Mouse (Mus musculus) c-Kit-positive CD71-positive TER-119-negative erythroid progenitor cells, embryonic 14.5 days (primary cell): ENCODE results near the gene Cdk15.
A peak's percentile ranks its signal among the peaks of the same experiment; 100 is the strongest.

ENCODE experiments used
- DNase-seq: peaks from one replicate; pipeline ENCODE4 v3.0.0-alpha.2; 2013; ENCODE audit warnings: low read depth

Cdk15 gene

GRCm38 (mm10) chr1:59256751-59257231 lies at the start of gene Cdk15:
Cdk15 (plus strand) TSS chr1:59256906.
- no peak for DNase-seq

GRCm38 (mm10) chr1:59208331-59208730 lies 48.4 kb upstream of the Cdk15 start:
- no peak for DNase-seq

DNA sequence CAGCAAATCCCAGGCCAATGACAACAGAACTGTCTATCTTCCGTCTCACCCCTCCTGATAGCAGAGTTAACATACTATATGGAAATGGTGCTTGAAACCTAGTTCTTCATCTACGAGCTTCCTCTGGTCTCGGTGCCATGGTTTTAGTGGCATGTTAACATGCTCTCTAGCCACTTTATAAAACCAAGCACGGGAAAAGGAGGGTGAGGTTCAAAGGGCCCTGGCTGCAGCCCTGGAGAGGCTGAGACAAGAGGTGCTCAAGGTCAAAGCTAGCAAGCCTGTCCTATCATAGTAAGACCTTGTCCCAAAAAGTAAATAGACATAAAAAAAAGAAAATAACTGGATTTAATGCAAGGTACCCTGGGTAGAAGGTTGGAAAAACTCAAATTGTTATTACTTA lies 45.1 kb upstream of the Cdk15 start:
- no peak for DNase-seq

DNA sequence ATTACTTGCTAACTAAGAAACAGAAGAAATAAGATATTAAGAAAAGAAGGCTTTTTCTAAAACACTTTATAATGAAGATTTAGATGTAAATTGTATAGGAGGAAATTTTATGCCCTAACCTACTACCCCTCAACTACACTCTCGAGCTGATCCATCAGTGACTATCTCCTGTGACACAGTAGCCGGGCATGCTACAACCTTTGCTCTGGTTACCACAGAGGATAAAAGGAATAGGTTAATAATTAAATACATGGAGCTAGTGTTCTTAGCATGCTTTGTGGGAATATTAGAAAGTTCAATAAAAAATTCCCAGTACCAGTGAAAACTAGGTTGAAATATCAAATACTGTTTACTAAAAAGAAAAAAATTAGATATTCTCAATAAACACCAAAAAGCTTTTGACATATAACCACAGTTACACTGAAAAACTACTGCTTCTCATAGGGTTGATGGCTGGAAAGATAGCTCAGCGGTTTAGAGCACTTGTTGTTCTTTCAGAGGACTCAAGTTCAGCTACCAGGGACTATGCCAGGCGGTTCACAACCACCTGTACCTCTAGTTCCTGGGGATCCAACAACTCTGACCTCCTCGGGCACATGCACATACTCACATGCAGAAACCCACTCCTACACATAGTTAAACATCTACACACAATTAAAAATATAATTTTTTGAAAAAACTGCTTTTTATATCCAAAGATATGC lies 44.5 kb upstream of the Cdk15 start:
- DNase-seq, result no peak

- no peak for DNase-seq
Measured at GRCm38 (mm10) chr1:59212951-59213350, 43.8 kb upstream of the Cdk15 start.

DNA sequence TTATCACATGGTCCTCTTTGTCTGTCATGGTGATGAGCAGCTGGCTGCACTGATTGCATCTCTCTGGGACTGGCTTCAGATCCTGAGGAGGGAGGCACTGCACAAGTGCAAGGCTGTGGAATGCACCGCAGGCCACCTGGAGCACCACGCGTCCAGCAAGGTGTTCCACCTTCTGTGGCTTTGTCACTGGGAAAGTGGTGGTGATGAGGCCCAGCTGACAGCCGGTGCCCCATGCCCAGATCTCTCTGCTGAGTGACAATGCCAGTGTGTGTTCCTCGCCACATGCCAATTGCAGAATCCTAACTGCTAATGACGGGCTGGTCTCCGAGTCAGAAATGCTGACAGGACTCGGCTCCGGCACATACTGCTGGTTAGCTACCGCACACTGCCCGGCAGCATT lies 41.3 kb upstream of the Cdk15 start:
- DNase-seq, result no peak

- no peak for DNase-seq
Measured at GRCm38 (mm10) chr1:59220371-59220770, 36.3 kb upstream of the Cdk15 start.

GRCm38 (mm10) chr1:59221591-59221990 lies 35.1 kb upstream of the Cdk15 start:
- DNase-seq, result no peak

- DNase-seq, result no peak
Measured at GRCm38 (mm10) chr1:59222101-59222825, 34.4 kb upstream of the Cdk15 start.

- DNase-seq, result no peak
Measured at GRCm38 (mm10) chr1:59228552-59228951, 28.2 kb upstream of the Cdk15 start.

GRCm38 (mm10) chr1:59229187-59229586 lies 27.5 kb upstream of the Cdk15 start:
- DNase-seq, result no peak

DNA sequence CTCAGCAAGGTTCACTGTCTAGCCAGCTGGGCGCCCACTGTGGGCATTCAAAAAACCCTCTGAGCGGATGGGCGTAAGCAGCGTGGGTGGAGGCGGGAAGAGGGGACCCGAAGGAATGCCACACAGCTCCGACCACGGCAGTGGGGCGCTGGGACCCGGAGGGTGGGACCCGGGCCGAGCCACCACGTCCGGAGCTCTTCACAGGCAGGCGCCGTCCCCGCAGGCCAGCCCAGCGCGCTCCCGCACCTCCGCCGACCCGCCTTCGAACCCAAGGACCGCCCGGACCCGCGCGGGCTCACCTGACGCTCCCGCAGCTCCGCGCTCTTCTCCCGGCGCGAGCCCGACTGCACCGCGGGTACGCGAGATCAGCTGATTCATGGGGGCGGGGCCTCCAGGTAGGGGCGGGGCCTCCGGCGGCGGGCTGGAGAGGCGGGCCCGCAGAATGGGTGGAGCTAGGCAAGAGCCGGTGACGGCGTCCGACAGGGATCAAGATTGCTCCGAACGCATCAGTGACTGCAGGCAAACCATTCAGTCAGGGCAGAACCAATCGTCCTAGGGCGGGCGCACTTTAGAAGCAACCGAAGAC lies 19.8 kb upstream of the Cdk15 start, which contains the start of gene Als2:
Als2 (minus strand) TSS at position 376 of the 586 bp plus-strand sequence.
- DNase-seq, result peak; percentile 94

GRCm38 (mm10) chr1:59237614-59238211 lies 19.0 kb upstream of the Cdk15 start:
- DNase-seq, result peak; percentile 76

DNA sequence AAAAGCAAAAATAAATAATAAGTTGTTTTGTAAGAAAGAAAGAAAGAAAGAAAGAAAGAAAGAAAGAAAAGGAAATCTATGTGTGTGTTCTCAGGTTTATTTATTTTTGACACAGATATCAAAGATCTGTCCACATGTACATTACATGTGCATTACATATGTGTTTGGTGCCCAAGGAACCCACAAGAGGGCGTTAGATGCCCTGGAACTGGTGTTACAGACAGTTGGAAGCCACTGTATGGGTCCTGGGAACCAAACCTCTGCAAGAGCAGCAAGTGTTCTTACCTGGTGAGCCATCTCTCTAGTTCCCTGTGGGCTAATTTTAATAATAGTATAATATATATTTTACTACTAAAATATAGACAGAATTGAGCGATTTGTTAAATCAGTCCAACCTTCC lies 12.9 kb upstream of the Cdk15 start:
- no peak for DNase-seq

DNA sequence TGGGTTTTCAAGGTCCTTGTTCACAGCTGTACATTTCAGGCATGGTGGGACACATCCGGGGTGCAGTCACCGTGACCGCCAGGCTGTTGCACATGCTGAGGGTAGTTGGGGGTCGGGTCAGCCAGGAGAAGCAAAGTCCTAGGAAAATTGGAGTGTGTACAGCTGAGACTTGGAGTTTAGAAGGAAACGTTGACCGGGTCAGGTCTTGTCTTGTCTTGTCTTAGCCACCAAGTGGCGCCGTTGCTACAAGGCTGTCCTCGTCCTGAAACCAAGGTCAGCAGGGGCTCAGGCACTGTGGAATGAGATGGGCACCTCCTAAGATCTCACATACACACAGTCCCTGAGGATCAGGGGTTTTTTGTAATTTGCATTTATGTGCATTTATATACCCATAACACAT lies 9.1 kb upstream of the Cdk15 start:
- no peak for DNase-seq

DNA sequence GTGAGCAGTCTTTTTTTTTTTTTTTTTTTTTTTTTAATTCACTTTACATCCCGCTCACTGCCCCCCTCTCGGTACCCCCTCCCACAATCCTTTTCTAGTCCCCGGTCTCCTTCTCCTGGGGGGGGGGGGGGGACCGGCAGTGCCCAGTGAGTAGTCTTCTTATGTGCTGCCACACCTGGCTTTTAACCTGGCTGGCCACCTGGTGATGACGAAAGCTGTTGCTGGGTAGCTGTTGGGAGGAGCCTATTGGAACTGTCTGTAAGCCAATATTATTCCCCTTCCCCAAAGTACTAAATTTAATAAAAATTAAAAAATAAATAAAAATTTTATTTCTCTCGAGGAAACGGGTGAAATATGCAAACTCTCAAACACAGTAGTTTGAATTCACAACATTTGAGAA lies 3.9 kb upstream of the Cdk15 start:
- DNase-seq, result no peak

- no peak for DNase-seq
Measured at GRCm38 (mm10) chr1:59253301-59253909, 3.3 kb upstream of the Cdk15 start.

DNA sequence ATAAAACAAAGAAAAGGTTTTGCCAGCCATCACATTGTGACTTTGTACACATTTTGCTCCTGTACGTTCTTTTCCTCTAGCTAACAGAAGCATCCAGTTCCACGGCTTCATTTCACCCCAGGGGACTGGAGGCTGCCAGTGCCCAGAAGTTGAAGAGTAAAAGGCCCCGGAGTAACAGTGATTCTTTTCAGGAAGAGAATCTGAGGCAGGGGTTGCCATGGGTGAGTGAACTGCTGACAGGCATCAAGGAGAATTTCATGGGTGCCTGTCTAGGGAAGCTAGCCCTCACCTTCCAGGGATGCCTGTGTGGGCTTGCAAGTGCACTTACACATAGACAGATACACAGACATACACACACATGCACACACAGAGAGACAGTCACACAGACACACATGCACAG lies 1.0 kb downstream of the Cdk15 start:
- no peak for DNase-seq

DNA sequence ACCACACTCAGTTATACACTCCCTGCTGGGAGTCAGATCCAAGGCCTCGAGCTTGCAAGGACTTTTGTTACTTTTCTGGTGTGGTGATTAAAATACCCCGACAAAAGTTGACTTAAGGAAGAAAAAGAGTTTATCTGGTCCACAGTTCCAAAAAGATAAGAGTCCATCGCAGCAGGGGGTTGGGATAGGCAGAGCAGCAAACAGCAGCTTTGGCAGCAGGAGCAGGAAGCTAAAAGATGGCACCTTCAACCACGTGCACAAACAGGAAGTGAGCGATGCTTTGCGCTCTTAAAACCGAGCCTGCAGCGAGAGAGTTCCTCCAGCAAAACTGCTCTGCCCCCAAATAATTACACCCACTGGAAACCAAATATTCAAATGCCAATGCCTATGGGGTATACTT lies 12.2 kb downstream of the Cdk15 start:
- DNase-seq, result no peak

- DNase-seq, result no peak
Measured at GRCm38 (mm10) chr1:59269466-59269865, 12.8 kb downstream of the Cdk15 start.

DNA sequence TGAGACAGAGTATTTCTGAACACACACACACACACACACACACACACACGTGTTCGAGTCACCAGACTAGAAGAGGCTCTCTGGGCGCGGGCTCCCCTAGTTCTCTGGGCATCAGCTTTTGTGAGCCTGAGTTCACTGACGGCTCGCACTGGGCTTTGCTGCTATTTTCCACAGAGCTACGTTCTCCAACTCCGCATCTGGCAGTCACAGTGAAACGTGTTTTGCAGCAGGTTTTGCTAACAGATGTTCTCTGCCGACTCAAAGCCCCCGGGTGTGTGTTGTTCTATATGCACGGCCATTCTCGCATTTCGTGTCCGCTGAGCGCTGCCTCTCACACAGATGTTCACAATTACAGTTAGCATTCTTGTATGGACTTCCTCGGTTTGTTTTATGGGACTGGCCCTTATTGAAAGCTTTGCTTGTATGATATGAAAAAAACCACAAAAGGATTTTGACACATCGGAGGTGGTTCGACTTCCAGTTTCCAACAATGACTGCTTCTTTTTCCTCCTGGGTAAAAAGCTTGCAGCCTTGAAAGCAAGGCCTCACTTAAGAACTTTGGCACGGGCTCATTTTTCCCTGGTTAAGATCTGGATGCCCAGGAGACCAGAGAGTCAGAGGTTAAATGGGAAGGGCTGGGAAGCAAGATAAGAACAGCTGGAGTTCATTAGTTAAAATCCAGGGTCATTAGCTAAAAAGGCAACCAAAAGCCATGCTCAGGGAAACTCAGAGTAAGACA lies 13.4 kb downstream of the Cdk15 start:
- DNase-seq, result no peak

DNA sequence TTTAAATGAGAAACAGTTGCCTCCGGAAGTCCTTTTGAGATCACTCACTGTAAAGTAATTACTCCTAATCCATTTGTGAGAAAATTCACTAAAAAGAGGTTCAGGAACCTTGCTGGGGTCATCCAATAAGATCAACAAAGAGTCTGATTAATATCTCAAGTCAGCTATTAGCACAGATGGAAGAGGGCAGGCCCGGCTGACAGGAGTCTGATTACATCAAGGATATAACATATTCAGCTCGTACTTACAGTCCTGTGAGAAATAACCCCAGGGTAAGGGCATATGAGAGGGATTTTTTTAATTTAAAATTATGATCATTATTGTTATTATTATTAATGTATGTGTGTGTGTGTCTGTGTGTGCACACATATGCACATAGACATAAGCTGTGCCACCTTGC lies 15.5 kb downstream of the Cdk15 start:
- DNase-seq, result no peak
